Mouse (Mus musculus) small intestine, adult 2 months (tissue): ENCODE data around the gene Nr1h5. TPM values are rescaled to one million over a fixed set of nuclear protein-coding genes. Genes with fewer than 3 reads are reported as not detected.

Experiments used
- H3K27ac ChIP-seq: fragments of 200-500 bp; 2 replicates; pipeline ENCODE4 v1.5.1; 2012; ENCODE audit warnings: low read depth, low read length, control low read depth, inconsistent platforms; ENCODE audit not compliant: insufficient read depth
- H3K27me3 ChIP-seq: fragments of 200-500 bp; 2 replicates; pipeline ENCODE4 v1.6.1; 2012; ENCODE audit warnings: mild to moderate bottlenecking, moderate library complexity, low read length, inconsistent platforms; ENCODE audit not compliant: control insufficient read depth, insufficient read depth
- H3K36me3 ChIP-seq: fragments of 200-500 bp; 2 replicates; pipeline ENCODE4 v1.6.1; 2012; ENCODE audit warnings: mild to moderate bottlenecking, low read length, control low read depth, inconsistent platforms; ENCODE audit not compliant: control insufficient read depth, insufficient read depth
- H3K4me1 ChIP-seq: fragments of 200-500 bp; 2 replicates; pipeline ENCODE4 v1.6.1; 2012; ENCODE audit warnings: low read length, inconsistent platforms, mixed read lengths; ENCODE audit not compliant: control insufficient read depth, insufficient read depth, insufficient read length
- H3K4me3 ChIP-seq: fragments of 200-500 bp; 2 replicates; pipeline ENCODE4 v1.5.1; 2012; ENCODE audit warnings: low read depth, mild to moderate bottlenecking, control low read depth, inconsistent platforms, low read length, moderate library complexity
- CTCF ChIP-seq: fragments of 200-500 bp; IDR thresholded peaks from 2 replicates; pipeline ENCODE4 v1.5.1; 2012; ENCODE audit warnings: low read depth, mild to moderate bottlenecking, control low read depth, inconsistent platforms, low read length, moderate library complexity, mixed read lengths; ENCODE audit not compliant: insufficient replicate concordance, insufficient read length; ENCODE audit errors: extremely low read depth
- POLR2A ChIP-seq: fragments of 200-500 bp; IDR thresholded peaks from 2 replicates; pipeline ENCODE4 v1.6.1; 2012; ENCODE audit warnings: low read depth, mild to moderate bottlenecking, control low read depth, inconsistent platforms, low read length, moderate library complexity
- WGBS: fragments of 180-500 bp; shearing (Covaris S2); methylation state at CpG from one replicate; pipeline ENCODE4 v1.1.7; 2018; 5-methylcytosine and 5-hydroxymethylcytosine counted together
- polyA plus RNA-seq: library from polyadenylated mRNA; depleted of rRNA; stranded (reverse); fragments of >200 nt; gene quantifications from 2 replicates; pipeline ENCODE4 v1.2.3, GENCODE M21; 2012; rRNA removed

Nr1h5 gene
- not detected in 2 replicates for polyA plus RNA-seq

GRCm38 (mm10) chr3:102964033-102964432, at the start of gene Nr1h5:
Gene Nr1h5, minus strand, starts transcription at chr3:102964133.
- Histone ChIP-seq H3K4me1 (peaks cover 8% of the 10 kb centered on the region; the same call in 1 of the 2 replicates), H3K4me3 (no peak within 1 kb of the TSS), H3K36me3 (no peaks in the 10 kb centered on the region), H3K27ac (no peak within 1 kb of the TSS), H3K27me3 (no peaks in the 10 kb centered on the region)
- TF ChIP-seq CTCF (no peak), POLR2A (no peak)
- 40% methylated on average over 3 of the region's 3 CpGs for WGBS

GRCm38 (mm10) chr3:103001595-103001994, 37.7 kb upstream of the Nr1h5 start:
- no peak overlapping the region for H3K27ac ChIP-seq
- H3K4me1 ChIP-seq = no peaks in the 10 kb centered on the region
- TF ChIP-seq CTCF = no peak
- TF ChIP-seq POLR2A = no peak
- H3K36me3 ChIP-seq = peaks cover 39% of the 10 kb centered on the region
- WGBS = 94% methylated on average over 7 of the region's 7 CpGs
- no peaks in the 10 kb centered on the region for H3K27me3 ChIP-seq
- H3K4me3 ChIP-seq = no peak overlapping the region

- WGBS = 36% methylated on average over 3 of the region's 3 CpGs
These were observed 33.7 kb upstream of the Nr1h5 start for GRCm38 (mm10) chr3:102997591-102997990.

GRCm38 (mm10) chr3:102997036-102997435, 33.1 kb upstream of the Nr1h5 start:
- H3K27me3 ChIP-seq = no peaks in the 10 kb centered on the region

More at GRCm38 (mm10) chr3:102997591-102997990, 33.7 kb upstream of the Nr1h5 start:
- H3K36me3 ChIP-seq = peaks cover 26% of the 10 kb centered on the region
- H3K4me3 ChIP-seq = no peak overlapping the region
- H3K4me1 ChIP-seq = peaks cover 3% of the 10 kb centered on the region; the same call in 1 of the 2 replicates
- no peak overlapping the region for H3K27ac ChIP-seq
- H3K27me3 ChIP-seq = no peaks in the 10 kb centered on the region
- TF ChIP-seq POLR2A (no peak), CTCF (no peak)

GRCm38 (mm10) chr3:102995605-102996321, 31.8 kb upstream of the Nr1h5 start, which contains the start of gene Sike1:
Gene Sike1, plus strand, starts transcription at chr3:102995708.
- peaks cover 3% of the 10 kb centered on the region; the same call in 1 of the 2 replicates for H3K4me1 ChIP-seq
- no peaks in the 10 kb centered on the region for H3K27me3 ChIP-seq
- H3K4me3 ChIP-seq = peak within 1 kb of the TSS; percentile 91
- WGBS = 1% methylated on average over 60 of the region's 60 CpGs
- peak within 1 kb of the TSS; percentile 97 for H3K27ac ChIP-seq
- peaks cover 14% of the 10 kb centered on the region for H3K36me3 ChIP-seq
- TF ChIP-seq POLR2A = peak; percentile 79
- TF ChIP-seq CTCF = no peak

More at GRCm38 (mm10) chr3:102997036-102997435, 33.1 kb upstream of the Nr1h5 start:
- H3K4me1 ChIP-seq = peaks cover 3% of the 10 kb centered on the region; the same call in 1 of the 2 replicates
- no peak overlapping the region for H3K4me3 ChIP-seq
- no peak overlapping the region for H3K27ac ChIP-seq
- H3K36me3 ChIP-seq = peaks cover 21% of the 10 kb centered on the region
- 66% methylated on average over 10 of the region's 10 CpGs for WGBS
- TF ChIP-seq CTCF (no peak), POLR2A (no peak)

GRCm38 (mm10) chr3:102995233-102995604, 31.3 kb upstream of the Nr1h5 start:
- H3K36me3 ChIP-seq = peaks cover 10% of the 10 kb centered on the region
- WGBS = 37% methylated on average over 7 of the region's 7 CpGs
- TF ChIP-seq CTCF (no peak), POLR2A (no peak)
- peak overlapping the region; percentile 97 for H3K27ac ChIP-seq
- peak overlapping the region; percentile 91 for H3K4me3 ChIP-seq
- peaks cover 3% of the 10 kb centered on the region; the same call in 1 of the 2 replicates for H3K4me1 ChIP-seq
- no peaks in the 10 kb centered on the region for H3K27me3 ChIP-seq

GRCm38 (mm10) chr3:102992936-102993335, 29.0 kb upstream of the Nr1h5 start:
- Histone ChIP-seq H3K4me1 (peaks cover 3% of the 10 kb centered on the region; the same call in 1 of the 2 replicates), H3K27ac (no peak overlapping the region), H3K36me3 (no peaks in the 10 kb centered on the region), H3K4me3 (no peak overlapping the region), H3K27me3 (no peaks in the 10 kb centered on the region)
- 25% methylated on average over 3 of the region's 3 CpGs for WGBS
- no peak for TF ChIP-seq POLR2A
- TF ChIP-seq CTCF = no peak
